Mouse (Mus musculus) B cell, adult 62 days (primary cell): ENCODE data around the gene Tmem19. TPM values are rescaled to one million over a fixed set of nuclear protein-coding genes. Genes with fewer than 3 reads are reported as not detected.

Experiments used
- total RNA-seq: library from RNA; stranded (reverse); gene quantifications from 4 replicates; pipeline ENCODE4 v1.2.4, GENCODE M21; 2023

Tmem19 gene
- 24.5 to 29.4 TPM (median 28.0 TPM) in 4 replicates for total RNA-seq

GRCm38 (mm10) chr10:115361840-115362622 lies at the start of gene Tmem19:
Gene Tmem19, minus strand, starts transcription at chr10:115362501.

GRCm38 (mm10) chr10:115384221-115385017 lies 22.1 kb upstream of the Tmem19 start, which contains the start of the genes Thap2 and Zfc3h1:
Gene Thap2, minus strand, starts transcription at chr10:115384443.
Gene Zfc3h1, plus strand, starts transcription at chr10:115384959.

GRCm38 (mm10) chr10:115315473-115316171 lies 46.7 kb downstream of the Tmem19 start, which contains the start of gene Rab21:
Gene Rab21, minus strand, starts transcription at chr10:115315594.

Other genes starting within 250 kb of the Tmem19 start
- gene Tph2, start 177.5 kb downstream of the Tmem19 start, total RNA-seq = not detected in 4 replicates
- gene Tbc1d15, start 111.0 kb downstream of the Tmem19 start, total RNA-seq = 135 to 155 TPM (median 147 TPM) in 4 replicates
- 83.4 to 95.0 TPM (median 91.3 TPM) in 4 replicates for gene Rab21, start 46.9 kb downstream of the Tmem19 start, total RNA-seq
- 7.2 to 9.4 TPM (median 7.4 TPM) in 4 replicates for gene Thap2, start 21.9 kb upstream of the Tmem19 start, total RNA-seq
- 69.1 to 77.5 TPM (median 73.7 TPM) in 4 replicates for gene Zfc3h1, start 22.5 kb upstream of the Tmem19 start, total RNA-seq
- not detected in 4 replicates for gene A930009A15Rik, start 207.5 kb upstream of the Tmem19 start, total RNA-seq
- 0.63 to 1.8 TPM (median 0.75 TPM) in 4 replicates for gene Lgr5, start 225.3 kb upstream of the Tmem19 start, total RNA-seq